Mouse (Mus musculus) adrenal gland (tissue): ENCODE measurements at regions not wholly inside any gene's neighbourhood (a gene's known extent, or its start where the extent isn't known, plus 50 kb on each side); places are given as distances from the start of the nearest gene placed in this dataset.

Experiments used
- intact Hi-C: fragments of 180-260 bp; cut with DNase I; formaldehyde crosslinking; loops from one replicate; pipeline ENCODE4 v1.15.1; 2025

DNA sequence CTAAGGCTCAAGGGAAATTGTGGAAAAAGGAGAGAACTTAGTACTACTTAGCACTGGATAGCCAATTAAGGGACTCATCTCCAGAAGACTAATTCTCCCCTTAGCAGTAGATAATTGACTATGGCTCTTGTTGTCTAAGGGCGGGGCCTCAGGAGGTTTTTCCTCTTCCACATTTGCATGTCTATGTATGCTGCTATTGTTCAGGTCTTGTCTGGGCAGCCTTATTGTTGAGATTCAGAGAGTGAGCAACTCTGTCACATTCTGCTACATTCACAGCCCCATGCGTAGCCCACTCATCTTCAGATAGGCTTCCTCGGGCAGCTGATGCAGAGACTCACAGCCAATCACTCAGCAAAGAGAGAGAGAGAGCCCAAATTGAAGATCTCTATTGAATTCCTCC, 339.9 kb downstream of the Gpam start:
- intact Hi-C loops = no loop called here

DNA sequence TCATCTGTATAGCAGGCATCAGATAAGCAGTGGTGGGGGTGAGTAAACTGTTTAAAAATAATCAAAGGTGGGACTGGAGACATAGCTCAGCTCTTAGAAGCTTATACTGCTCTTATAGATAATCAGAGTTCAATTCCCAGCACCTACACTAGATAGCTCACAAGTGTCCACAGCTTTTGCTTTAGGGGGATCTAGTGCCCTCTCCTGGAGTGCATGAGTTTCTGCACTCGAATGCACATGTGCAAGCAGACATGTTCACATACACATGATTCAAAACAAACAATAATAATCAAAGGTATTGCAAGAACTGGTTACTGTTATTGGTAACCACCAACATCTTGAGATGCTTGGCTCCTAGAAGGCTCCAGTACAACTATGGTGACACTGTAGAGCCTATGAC, 343.3 kb downstream of the Gpam start:
- intact Hi-C loops = loop anchor here (5.0 kb wide), 1 partner anchor 736 kb away; no protein-coding TSS in a partner anchor

DNA sequence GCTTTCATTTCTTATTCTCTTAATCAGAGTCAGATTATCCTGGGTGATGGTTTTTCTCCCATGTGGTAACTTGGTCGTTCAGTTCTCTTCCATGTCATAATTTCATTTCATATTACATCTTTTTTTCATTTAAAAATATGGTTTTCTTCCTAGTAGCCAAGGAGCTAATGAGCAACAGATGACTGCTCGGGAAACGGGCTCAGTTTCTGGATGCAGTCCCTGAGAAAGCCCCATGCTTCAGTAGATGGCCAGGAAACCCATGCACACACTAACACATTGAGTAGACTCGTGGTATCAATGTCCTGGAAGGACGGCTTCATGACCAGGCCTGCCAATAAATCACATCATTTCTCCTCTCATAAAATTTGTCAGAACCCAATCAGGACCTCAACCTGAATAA, 369.3 kb downstream of the Gpam start:
- intact Hi-C loops = no loop called here

DNA sequence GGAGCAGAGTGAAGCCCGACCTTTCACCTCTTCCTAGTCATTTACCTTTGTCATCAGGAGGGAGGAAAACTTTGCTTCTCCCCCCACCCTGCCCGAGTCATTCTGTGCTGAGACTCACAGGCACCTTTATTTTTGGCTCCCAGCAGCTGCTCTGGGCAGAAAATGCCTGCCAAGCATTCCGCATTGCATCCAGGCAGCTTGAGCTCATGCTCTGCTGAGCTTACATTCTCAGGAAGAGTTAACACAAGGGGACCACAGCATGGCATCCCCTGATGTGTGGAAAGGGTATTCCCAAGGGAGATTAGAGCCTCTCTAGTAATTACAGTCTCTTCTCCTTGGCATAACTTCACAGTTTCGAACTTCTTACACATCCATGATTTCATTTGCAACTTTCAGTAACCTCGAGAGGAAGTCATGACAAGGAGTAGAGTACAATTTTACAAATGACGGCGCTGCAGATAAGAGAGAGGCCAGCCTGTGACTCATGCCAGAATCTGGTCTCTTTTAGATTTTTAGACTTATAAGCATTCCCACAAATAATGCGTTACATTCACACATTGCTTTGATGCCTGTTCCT, 370.3 kb downstream of the Gpam start:
- intact Hi-C loops = no loop called here

DNA sequence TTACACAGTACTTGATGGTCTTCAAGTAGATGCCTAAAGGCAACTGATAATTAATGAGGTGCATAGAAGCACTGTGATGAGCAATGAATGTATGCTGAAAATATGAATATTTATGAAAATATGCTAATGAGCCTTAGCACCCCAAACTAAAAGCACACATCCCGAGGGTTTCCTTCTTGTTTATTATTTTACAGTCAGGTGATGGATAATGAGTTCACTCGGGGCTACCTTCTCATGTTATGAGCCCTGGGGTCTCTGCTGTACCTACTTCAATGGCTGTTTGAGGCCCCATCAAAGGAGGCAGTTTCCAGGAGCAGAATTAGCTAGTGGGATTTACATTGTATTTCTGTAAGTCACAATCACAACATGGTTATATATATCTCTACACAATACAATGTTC, 371.6 kb downstream of the Gpam start:
- intact Hi-C loops = no loop called here

DNA sequence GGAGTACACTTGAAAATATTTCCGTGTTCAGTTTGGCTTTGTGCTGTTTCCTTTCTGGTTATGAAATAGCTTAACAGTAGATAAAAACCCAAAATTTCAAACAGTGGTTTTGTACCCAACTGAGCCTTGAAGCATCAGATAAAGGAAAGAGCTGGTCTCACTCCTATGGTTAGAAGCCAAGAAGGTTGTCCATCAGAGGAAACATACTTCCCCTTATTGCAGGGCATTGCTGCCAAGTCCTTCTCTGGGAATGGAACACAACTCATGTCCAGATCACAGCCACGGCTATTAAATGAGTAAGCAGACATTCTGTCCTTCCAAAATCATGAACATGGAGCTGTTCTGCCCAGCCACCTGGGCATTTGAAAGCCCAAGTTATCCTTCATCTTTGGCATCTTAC, 393.1 kb downstream of the Gpam start:
- intact Hi-C loops = no loop called here

DNA sequence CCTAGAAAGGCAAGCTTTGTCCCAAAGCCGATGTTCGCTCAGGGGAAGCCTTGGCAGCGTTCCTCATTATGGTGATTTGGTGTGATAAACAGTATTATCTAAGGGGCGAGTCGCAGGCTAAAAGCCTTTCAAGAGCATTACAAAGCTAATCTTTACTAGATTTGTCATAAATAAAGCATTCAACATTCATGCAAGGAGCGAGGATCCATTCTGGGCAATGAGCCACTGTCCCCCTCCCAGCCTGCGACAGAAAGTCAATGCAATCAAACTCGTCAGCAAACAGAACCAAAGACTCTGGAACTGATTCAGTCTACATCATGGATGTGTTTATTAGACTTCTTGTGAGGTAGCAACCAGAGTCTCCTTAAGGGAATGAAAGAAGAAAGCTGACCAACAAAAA, 395.3 kb downstream of the Gpam start:
- intact Hi-C loops = no loop called here

DNA sequence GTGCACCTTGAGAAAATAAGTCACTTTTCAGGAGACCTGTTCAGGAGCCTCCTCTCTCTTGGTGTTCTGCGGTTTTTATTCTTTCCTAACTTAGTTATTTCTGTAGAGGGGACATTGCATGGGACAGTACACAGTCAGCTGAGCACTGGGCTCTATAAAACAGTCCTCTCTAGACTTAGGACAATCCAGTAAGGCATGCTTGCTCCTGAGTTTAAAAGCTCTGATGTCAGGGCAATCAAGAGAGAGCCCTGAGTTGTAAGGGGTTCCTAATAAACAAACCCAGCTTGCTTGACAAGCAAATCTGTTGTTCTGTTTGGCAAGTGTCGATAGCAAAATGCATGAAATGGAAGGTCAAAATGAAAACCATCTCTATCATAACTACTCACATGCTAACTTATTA, 395.7 kb downstream of the Gpam start:
- intact Hi-C loops = no loop called here

DNA sequence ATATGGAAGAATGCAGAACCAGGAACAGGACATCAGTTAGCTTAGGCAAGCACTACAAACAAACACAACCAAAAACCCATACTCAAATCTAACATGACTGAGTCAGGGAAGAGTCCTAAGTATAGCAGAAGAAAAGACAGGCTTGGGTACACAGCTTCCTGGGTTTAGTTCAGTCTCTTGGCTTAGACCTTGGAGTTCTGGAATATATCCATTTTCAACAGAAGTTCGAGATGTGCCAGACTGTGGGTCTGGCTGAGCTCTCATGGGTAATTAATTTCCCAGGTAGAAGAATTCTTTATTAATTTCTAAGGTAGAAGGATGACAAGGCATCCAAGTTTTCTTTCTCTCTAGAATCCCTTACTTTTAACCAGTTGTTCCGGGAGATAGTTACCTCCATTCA, 396.2 kb downstream of the Gpam start:
- intact Hi-C loops = no loop called here

DNA sequence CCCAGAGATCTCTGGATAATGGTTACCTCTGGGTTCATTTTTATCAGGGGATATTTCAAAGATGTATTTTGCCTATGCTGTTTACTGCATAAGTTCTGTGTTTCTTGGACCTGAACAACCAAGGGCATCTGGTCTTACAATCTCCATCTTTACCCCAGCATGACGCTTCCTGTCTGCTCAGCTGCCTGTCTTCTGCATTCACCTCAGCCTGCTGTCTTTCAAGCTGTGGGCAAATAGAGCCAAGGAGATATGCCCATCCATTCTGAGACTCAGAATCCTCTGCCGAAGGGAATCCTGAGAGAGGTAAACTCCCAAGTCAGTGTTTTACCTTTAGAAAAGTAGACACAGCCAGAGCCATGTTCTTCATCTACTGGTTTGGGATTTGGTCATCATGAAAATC, 396.7 kb downstream of the Gpam start:
- intact Hi-C loops = no loop called here

DNA sequence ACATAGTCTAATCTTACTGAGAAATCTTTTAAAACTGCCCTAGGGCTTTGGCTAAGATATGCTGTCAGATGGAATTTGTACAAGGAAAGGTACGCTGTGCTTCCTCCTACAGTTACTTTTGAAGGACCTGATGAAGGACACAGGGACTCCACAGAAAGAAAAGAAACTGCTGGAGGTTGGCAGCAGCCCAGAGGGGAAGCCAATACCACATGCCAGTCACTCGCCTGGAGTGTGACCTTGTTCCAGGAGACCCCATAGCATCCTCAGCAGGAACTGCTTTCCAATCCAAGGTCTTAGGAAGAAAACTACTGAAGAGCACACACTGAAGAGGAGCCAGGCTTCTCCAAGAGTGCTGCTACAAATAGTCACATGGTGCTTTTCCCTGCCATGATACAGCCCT, 404.9 kb downstream of the Gpam start:
- intact Hi-C loops = no loop called here

DNA sequence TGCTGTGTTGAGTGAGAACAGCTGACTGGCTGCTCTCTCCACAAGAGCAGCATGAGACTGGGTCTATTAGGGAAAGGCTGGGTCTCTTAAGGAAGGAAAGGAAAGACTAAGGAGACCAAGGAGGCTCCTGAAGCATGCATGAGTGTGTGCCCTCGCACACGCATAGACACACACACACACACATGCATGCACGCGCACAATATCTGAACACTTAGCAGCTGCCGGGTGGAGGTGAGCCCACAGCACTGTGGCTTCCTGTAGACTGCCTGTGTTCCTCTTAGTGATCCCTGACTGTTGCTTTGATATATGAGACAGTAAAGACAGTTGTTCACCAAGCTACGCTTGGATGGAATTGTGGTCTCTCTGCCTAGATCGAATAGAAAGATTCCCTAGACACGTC, 429.6 kb downstream of the Gpam start:
- intact Hi-C loops = no loop called here

DNA sequence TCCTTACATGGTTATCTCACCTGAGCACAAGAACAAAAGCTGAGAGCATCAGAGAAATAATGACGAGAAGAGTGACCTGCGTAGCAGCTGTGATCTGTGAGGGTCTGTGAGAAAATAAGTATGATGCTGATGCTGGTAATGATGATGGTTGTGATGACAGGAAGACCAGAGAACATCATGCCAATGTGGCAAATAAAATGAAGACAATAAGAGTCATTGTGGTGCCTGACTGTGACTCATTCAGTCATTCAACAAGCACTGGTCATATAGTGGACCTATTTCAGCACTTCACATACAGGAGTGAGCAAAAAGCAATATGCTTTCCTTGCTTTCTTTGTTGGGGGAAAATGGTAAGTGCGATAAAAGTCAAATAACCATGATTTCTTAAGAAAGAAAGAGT, 433.3 kb downstream of the Gpam start:
- intact Hi-C loops = no loop called here

DNA sequence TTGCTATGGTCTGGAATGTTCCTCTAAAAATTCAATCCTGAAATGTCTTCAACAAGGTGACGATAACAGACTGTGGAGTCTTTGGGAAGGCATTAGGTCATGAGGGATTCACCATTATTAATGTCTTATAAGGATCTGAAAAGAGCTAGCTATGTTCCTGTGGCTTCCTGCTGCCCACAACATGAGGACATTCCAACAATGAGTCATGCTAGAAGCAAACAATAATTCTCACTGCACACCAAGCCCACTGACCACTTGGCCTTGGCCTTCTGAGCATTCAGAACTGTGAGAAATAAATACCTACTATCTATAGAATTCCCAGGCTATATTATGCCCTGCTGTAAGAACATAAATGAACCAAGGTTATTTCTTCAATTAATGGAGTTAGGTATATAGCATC, 433.9 kb downstream of the Gpam start:
- intact Hi-C loops = no loop called here

DNA sequence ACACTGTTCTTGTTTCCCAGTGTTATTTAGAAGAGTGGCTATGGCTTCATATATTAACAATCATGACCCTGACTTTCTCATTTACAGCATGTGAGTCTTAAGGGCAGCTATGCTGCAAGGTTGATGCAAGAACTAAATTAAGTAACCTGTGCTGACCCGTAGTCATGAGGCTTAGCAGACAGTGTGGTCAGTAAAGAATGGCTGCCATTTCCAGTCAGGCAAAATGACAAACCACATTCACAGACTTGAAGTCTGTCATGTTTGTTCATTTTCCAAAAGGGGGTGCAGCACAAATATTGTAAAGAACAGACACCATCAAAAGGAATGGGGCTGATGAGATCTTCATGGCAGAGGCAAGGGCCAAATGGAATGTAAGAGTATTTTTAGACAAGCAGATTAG, 435.2 kb downstream of the Gpam start:
- intact Hi-C loops = no loop called here

DNA sequence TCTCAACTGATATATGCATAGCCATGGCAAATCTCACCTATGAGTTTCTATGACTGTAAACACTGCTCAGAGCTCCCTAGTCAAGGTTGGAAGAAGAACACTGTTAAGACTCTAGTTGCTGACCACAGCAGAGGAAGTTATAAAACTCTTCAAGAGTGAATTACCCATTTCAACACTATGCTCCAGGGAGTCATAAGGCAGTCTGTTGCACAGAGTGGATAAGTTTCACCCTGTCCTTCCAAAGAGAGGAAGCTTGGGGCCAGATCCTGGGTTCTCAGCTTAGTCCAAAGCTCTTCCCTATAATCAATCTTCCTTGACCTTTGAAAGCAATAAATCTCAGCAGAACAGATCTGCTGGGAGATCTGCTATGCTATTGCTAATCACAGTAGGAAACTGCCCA, 438.4 kb downstream of the Gpam start:
- intact Hi-C loops = no loop called here

DNA sequence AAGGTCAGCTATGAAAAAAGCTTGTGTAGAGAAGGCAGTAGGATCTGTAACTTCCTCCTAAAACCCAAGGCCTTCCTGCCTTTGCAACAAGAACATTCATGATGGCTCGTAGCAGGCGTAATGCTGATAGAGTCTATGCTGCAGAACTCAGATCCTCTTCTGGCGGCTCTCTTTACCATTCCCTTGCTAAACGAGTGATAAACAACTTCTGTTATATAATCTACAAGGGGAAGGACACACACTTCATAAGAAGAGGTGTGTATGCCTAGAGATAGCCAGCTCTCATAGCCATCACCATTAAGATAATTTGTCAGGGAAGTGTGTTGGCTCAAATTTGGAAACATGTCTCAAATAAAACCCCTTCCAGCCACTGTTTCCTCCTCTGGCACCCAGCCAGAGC, 441.9 kb downstream of the Gpam start:
- intact Hi-C loops = no loop called here
